ENCODE assay signal across 17 mouse cellular contexts in the genomic region with DNA sequence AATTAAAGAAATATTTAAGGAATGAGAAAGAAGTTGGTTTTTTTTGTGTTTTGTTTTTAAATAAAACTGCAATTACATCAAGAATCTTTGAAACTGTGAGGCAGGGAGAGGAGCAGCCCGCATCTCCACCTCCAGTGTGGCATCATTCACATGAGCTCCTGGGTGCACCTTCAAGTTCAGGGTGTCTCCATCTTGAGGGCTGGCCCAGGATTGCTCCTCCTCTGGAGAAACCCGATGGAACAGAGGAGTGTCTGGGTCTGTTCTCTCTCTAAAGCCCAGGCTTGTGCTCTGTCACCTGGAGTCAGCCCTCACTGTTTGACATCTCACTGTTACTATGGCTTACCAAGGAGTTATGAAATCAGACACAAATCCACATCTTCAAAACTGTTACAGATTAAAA.
"Had no signal": no experiment of that assay in that cellular context is flagged by ENCODE, and none has a peak within 500 bp of the region (broad histone marks: within the 10 kb centered on the region; RNA-seq: fewer than 3 reads in every experiment).

No protein-coding gene starts in this region.

- DNase-seq: kidney, postnatal 25 days; liver; liver, embryonic 13.5 days; liver, postnatal 0 days; lung, postnatal 14 days; retina, postnatal 1 day; right cerebral cortex, postnatal 4 days; spleen, adult 18-20 months; thymus, adult 18-20 months; thymus, postnatal 14 days had no signal

- H3K9me3 ChIP-seq: limb, embryonic 12.5 days; liver, embryonic 13.5 days; lung, embryonic 15.5 days; megakaryocyte, embryonic 14.5 days; neural tube, embryonic 13.5 days had no signal

- H3K4me2 ChIP-seq: limb, embryonic 12.5 days; liver, embryonic 13.5 days; lung, embryonic 15.5 days; midbrain, embryonic 11.5 days; neural tube, embryonic 13.5 days had no signal

- H3K36me3 ChIP-seq: limb, embryonic 12.5 days; liver, embryonic 13.5 days; lung, embryonic 15.5 days; neural tube, embryonic 13.5 days had no signal

- H3K9ac ChIP-seq: limb, embryonic 12.5 days; liver, embryonic 13.5 days; liver, postnatal 0 days; lung, embryonic 15.5 days; neural tube, embryonic 13.5 days had no signal

- H3K27me3 ChIP-seq: limb, embryonic 12.5 days; liver, embryonic 13.5 days; lung, embryonic 15.5 days; neural tube, embryonic 13.5 days had no signal

- H3K27ac ChIP-seq: limb, embryonic 12.5 days; liver, embryonic 13.5 days; lung, embryonic 15.5 days; macrophage; neural tube, embryonic 13.5 days had no signal

- H3K4me1 ChIP-seq: limb, embryonic 12.5 days; liver, embryonic 13.5 days; lung, embryonic 15.5 days; megakaryocyte, embryonic 14.5 days; neural tube, embryonic 13.5 days had no signal

- ATAC-seq: liver, postnatal 0 days; midbrain, embryonic 16.5 days had no signal

- H3K4me3 ChIP-seq: limb, embryonic 12.5 days; liver, embryonic 13.5 days; lung, embryonic 15.5 days; megakaryocyte, embryonic 14.5 days; neural tube, embryonic 13.5 days had no signal
